Mouse (Mus musculus): ENCODE measurements around the gene Jak1. TPM values are rescaled to one million over a fixed set of nuclear protein-coding genes. Genes with fewer than 3 reads are reported as not detected.

Gene Jak1
- total and polyA plus RNA-seq, 3 experiments = 37.3 to 41.9 TPM; not detected in 1

DNA sequence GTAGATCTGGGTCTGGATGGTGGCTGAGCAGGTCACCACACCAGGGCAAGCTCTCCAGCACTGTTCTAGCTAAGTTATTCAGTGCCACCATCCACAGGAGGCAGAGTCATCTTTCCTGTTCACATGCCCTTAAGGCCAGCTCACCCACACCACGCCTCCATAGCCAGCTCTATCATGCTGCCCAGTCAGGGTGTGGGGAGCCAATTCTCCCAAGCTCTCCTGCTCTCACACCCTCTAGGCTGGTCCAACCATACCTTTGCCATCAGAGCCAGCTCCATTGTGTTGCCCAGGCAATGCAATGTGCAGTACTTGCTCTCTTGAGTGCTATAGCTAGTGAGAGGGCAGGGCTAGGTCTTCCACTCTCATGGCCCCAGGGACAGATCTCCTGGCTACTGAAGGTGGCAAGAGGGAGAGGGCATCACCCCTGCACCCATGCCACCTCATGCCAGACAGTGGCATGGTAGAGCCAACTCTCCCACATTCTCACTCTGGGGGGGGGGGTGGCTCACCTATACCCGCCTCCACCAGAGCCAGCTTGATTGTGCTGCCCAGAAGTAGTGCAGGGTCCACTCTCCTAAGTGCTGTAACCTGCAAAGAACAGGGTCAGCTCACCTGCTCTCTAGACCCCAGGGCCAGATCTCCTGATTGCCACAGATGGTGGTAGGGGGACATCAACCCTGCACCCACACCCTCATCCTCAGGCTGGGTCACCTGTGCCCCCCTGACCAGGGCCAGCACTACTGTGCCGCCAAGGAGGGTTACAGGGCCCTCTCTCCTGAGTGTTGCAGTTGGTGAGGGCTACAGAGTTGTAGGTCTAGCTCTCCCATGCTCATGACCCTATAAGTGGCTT lies 25.5 kb downstream of the Jak1 start:
- Histone ChIP-seq H3K27ac (ENCODE audit: control insufficient read depth, low read depth, low read length) (no peak overlapping the region), H3K4me1 (ENCODE audit: control insufficient read depth in 1 of 2, insufficient read depth in 2 of 2, low read length in 2 of 2) (peaks cover 16 to 26% of the 10 kb centered on the region in 2 experiments), H3K79me2 (ENCODE audit: control insufficient read depth, insufficient read depth, low read length, poor library complexity) (peaks cover 24% of the 10 kb centered on the region), H3K9me3 (replicated peaks; ENCODE audit: insufficient read depth, low read length) (no peaks in the 10 kb centered on the region), H3K36me3 (ENCODE audit: control insufficient read depth in 1 of 2, insufficient read depth in 2 of 2, low read length in 2 of 2) (peaks cover 0 to 25% of the 10 kb centered on the region in 2 experiments; a peak in 2 of 4 replicates), H3K27me3 (ENCODE audit: control insufficient read depth in 1 of 2, insufficient read depth in 2 of 2, low read length in 2 of 2) (no peaks in the 10 kb centered on the region), H3K4me3 (ENCODE audit: control insufficient read depth in 1 of 2, insufficient read depth in 1 of 2, low read depth in 2 of 2, low read length in 2 of 2) (no peak overlapping the region), H3K9ac (ENCODE audit: control insufficient read depth, low read depth, low read length, poor library complexity, severe bottlenecking) (no peak overlapping the region)
- TF ChIP-seq USF1 (IDR thresholded peaks at IDR 0.05; ENCODE audit: low read depth, low read length) (no peak), GATA1 (IDR thresholded peaks at IDR 0.05; ENCODE audit: low read depth, low read length) (no peak), POLR2AphosphoS2 (IDR thresholded peaks at IDR 0.05; ENCODE audit: low read length) (no peak), TAL1 (IDR thresholded peaks at IDR 0.05; ENCODE audit: low read length) (no peak), MAZ (IDR thresholded peaks at IDR 0.05; ENCODE audit: low read depth, low read length) (no peak), ZMIZ1 (IDR thresholded peaks at IDR 0.05; ENCODE audit: low read depth, low read length) (no peak), EP300 (IDR thresholded peaks at IDR 0.05; ENCODE audit: low read depth in 1 of 2, low read length in 2 of 2) (no peak)
- DNase-seq (ENCODE audit: low read depth, low spot score) = no peak

DNA sequence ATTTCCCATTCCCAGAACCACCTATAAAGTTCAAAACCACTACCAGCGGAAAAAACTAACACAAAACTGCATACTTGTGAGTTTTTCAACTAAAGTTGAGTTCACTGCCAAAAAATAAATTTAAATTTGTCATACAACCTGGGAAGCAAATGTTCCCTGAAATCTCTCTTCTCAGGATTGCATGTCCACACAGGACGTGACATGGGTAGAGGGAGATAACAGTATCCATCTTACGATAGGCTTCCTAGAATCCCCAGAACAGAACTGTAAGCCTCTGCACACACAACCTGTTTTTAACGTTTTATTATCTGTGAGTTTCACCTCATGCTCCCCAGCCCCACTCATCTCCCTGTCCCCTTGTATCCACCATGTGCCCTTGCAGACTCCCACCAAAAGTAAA lies 26.5 kb downstream of the Jak1 start:
- Histone ChIP-seq H3K9me3 (replicated peaks; ENCODE audit: insufficient read depth, low read length) (no peaks in the 10 kb centered on the region), H3K79me2 (ENCODE audit: control insufficient read depth, insufficient read depth, low read length, poor library complexity) (peaks cover 18% of the 10 kb centered on the region), H3K4me3 (ENCODE audit: control insufficient read depth in 1 of 2, insufficient read depth in 1 of 2, low read depth in 2 of 2, low read length in 2 of 2) (no peak overlapping the region), H3K36me3 (ENCODE audit: control insufficient read depth in 1 of 2, insufficient read depth in 2 of 2, low read length in 2 of 2) (peaks cover 0 to 23% of the 10 kb centered on the region in 2 experiments; a peak in 2 of 4 replicates), H3K27me3 (ENCODE audit: control insufficient read depth in 1 of 2, insufficient read depth in 2 of 2, low read length in 2 of 2) (no peaks in the 10 kb centered on the region), H3K27ac (ENCODE audit: control insufficient read depth, low read depth, low read length) (no peak overlapping the region), H3K9ac (ENCODE audit: control insufficient read depth, low read depth, low read length, poor library complexity, severe bottlenecking) (no peak overlapping the region), H3K4me1 (ENCODE audit: control insufficient read depth in 1 of 2, insufficient read depth in 2 of 2, low read length in 2 of 2) (peaks cover 19 to 24% of the 10 kb centered on the region in 2 experiments)
- DNase-seq (ENCODE audit: low read depth, low spot score) = no peak
- TF ChIP-seq TCF12 (IDR thresholded peaks at IDR 0.05; ENCODE audit: low read depth, low read length) = no peak
- no peak for TF ChIP-seq KAT2A (conservative IDR thresholded peaks at IDR 0.05; ENCODE audit: low read depth, low read length)
- no peak for TF ChIP-seq JUND (IDR thresholded peaks at IDR 0.05; ENCODE audit: low read depth, low read length)
- no peak for TF ChIP-seq NELFE (IDR thresholded peaks at IDR 0.05; ENCODE audit: low read depth, low read length)
- TF ChIP-seq USF2 (IDR thresholded peaks at IDR 0.05; ENCODE audit: borderline replicate concordance in 1 of 2, insufficient read depth in 1 of 2, low read depth in 1 of 2, low read length in 2 of 2) = no peak
- TF ChIP-seq POLR2A (IDR thresholded peaks at IDR 0.05; ENCODE audit: control insufficient read depth in 1 of 2, insufficient read depth in 1 of 2, low read depth in 1 of 2, low read length in 2 of 2, poor library complexity in 1 of 2) = no peak
- TF ChIP-seq CTCF (IDR thresholded peaks at IDR 0.05 in 2 of 3, conservative IDR thresholded peaks at IDR 0.05 in 1 of 3; ENCODE audit: control insufficient read depth in 1 of 3, insufficient read depth in 1 of 3, low read depth in 2 of 3, low read length in 3 of 3, poor library complexity in 1 of 3, severe bottlenecking in 1 of 3) = no peak
- no peak for TF ChIP-seq ETS1 (IDR thresholded peaks at IDR 0.05; ENCODE audit: low read depth, low read length)
- TF ChIP-seq ZC3H11A (IDR thresholded peaks at IDR 0.05; ENCODE audit: low read depth, low read length) = no peak
- no peak for TF ChIP-seq NRF1 (IDR thresholded peaks at IDR 0.05; ENCODE audit: insufficient read depth, low read depth, low read length, poor library complexity, severe bottlenecking)
- TF ChIP-seq POLR2AphosphoS5 (IDR thresholded peaks at IDR 0.05; ENCODE audit: borderline replicate concordance, low read depth, low read length) = no peak
- TF ChIP-seq RAD21 (IDR thresholded peaks at IDR 0.05; ENCODE audit: low read depth, low read length) = no peak
- TF ChIP-seq MXI1 (IDR thresholded peaks at IDR 0.05; ENCODE audit: low read depth, low read length) = no peak
- TF ChIP-seq BHLHE40 (IDR thresholded peaks at IDR 0.05; ENCODE audit: borderline replicate concordance, low read depth, low read length) = no peak
- TF ChIP-seq HCFC1 (IDR thresholded peaks at IDR 0.05; ENCODE audit: low read depth, low read length) = no peak
- TF ChIP-seq CHD1 (IDR thresholded peaks at IDR 0.05; ENCODE audit: low read depth, low read length) = no peak
- TF ChIP-seq TBP (IDR thresholded peaks at IDR 0.05; ENCODE audit: low read depth, low read length) = no peak
